Mouse (Mus musculus) R1 (cell line): ENCODE measurements around the gene Kifc3.
"Not testable (repeated sequence)": the region's sequence is repeated elsewhere in the genome, so short reads cannot be mapped to it uniquely, and the experiment has no call there.

ENCODE experiments used
- DNase-seq: peaks from one replicate; pipeline ENCODE4 v3.0.0-alpha.2; 2018; ENCODE audit warnings: low read depth, low spot score

Kifc3 gene

GRCm38 (mm10) chr8:95202649-95203275 lies at the start of gene Kifc3:
TSS of gene Kifc3 (minus strand) at chr8:95202812.
- no peak for DNase-seq

GRCm38 (mm10) chr8:95252056-95252455 lies 49.4 kb upstream of the Kifc3 start:
- DNase-seq: peak; percentile 84

GRCm38 (mm10) chr8:95249847-95250246 lies 47.2 kb upstream of the Kifc3 start:
- DNase-seq: peak; percentile 21

GRCm38 (mm10) chr8:95247277-95247676 lies 44.7 kb upstream of the Kifc3 start:
- DNase-seq: no peak

- DNase-seq: no peak
Measured at GRCm38 (mm10) chr8:95245180-95245579, 42.6 kb upstream of the Kifc3 start.

GRCm38 (mm10) chr8:95243853-95244252 lies 41.2 kb upstream of the Kifc3 start:
- no peak for DNase-seq

- no peak for DNase-seq
Measured at GRCm38 (mm10) chr8:95242826-95243571, 40.4 kb upstream of the Kifc3 start.

GRCm38 (mm10) chr8:95242099-95242825 lies 39.6 kb upstream of the Kifc3 start:
- DNase-seq: peak; percentile 28

- DNase-seq: peak; percentile 70
Measured at GRCm38 (mm10) chr8:95235683-95236082, 33.1 kb upstream of the Kifc3 start.

GRCm38 (mm10) chr8:95230086-95230485 lies 27.5 kb upstream of the Kifc3 start:
- not testable (repeated sequence) for DNase-seq

GRCm38 (mm10) chr8:95227151-95227468 lies 24.5 kb upstream of the Kifc3 start:
- DNase-seq: no peak

- DNase-seq: no peak
Measured at GRCm38 (mm10) chr8:95226251-95227150, 23.9 kb upstream of the Kifc3 start.

GRCm38 (mm10) chr8:95223969-95224368 lies 21.4 kb upstream of the Kifc3 start:
- no peak for DNase-seq

- DNase-seq: no peak
Measured at GRCm38 (mm10) chr8:95221045-95221444, 18.4 kb upstream of the Kifc3 start.

- no peak for DNase-seq
Measured at GRCm38 (mm10) chr8:95220571-95220998, 18.0 kb upstream of the Kifc3 start.

- DNase-seq: peak; percentile 76
Measured at GRCm38 (mm10) chr8:95219623-95220022, 17.0 kb upstream of the Kifc3 start.

GRCm38 (mm10) chr8:95215709-95216360 lies 13.2 kb upstream of the Kifc3 start:
- DNase-seq: no peak

- DNase-seq: no peak
Measured at GRCm38 (mm10) chr8:95209924-95210323, 7.3 kb upstream of the Kifc3 start.

- DNase-seq: no peak
Measured at GRCm38 (mm10) chr8:95205946-95206345, 3.3 kb upstream of the Kifc3 start.

GRCm38 (mm10) chr8:95204039-95204380 lies 1.4 kb upstream of the Kifc3 start:
- peak; percentile 73 for DNase-seq
